8 mouse cellular contexts compared by ENCODE assay signal in the genomic region with DNA sequence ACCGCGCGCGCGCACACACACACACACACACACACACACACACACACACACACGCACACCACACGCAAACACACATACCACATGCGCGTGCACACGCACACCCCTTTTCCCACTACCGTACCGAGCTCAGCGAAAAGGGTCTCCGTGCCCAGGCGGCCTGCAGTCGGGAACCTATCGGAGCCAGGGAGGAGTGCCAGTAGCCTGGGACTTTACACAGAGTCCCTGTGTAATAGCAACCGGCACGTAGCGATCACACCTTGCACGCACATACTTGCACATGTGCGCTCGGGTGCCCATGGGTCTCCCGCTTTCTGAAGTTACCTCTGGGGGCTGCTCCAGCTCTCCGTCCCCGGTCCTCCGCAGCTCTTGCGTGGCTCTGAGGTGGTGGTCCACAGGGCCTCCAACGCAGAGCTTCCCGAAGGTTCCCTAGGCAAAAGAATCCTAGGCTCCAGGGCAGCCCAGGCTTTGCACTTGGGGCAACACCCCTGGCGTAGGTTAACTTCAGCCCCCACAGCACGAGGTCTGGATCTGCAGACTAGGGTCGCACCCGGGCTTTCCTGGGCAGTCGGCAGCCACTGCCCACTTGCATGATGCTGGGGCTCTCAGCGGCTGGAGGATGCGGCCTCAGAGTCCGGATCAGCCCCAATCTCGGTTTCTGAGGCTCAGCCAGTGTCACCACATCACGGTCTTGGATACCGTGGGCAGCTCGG. TPM values are rescaled to one million over a fixed set of nuclear protein-coding genes. Genes with fewer than 3 reads are reported as not detected.
DNase-seq lines count a peak whose midpoint lies in the region; ATAC-seq and TF ChIP-seq lines count a peak whose summit lies in the region.

No protein-coding gene starts in this region.

- no peak overlapping the region for H3K27ac ChIP-seq in heart, embryonic 11.5 days (ENCODE audit: low read depth, low read length)
- no peak overlapping the region for H3K27ac ChIP-seq in ES-Bruce4 (ENCODE audit: insufficient read depth, low read length)
- no peak overlapping the region for H3K27ac ChIP-seq in embryonic facial prominence, embryonic 12.5 days
- peak overlapping the region; percentile 48 for H3K27ac ChIP-seq in limb, embryonic 10.5 days

- H3K9ac ChIP-seq in heart, embryonic 11.5 days (ENCODE audit: low read depth, low read length), result peak overlapping the region; percentile 29; the same call in 1 of the 2 replicates
- H3K9ac ChIP-seq in ES-Bruce4 (ENCODE audit: low read depth, poor library complexity, severe bottlenecking), result no peak overlapping the region
- H3K9ac ChIP-seq in embryonic facial prominence, embryonic 12.5 days, result peak overlapping the region; percentile 47

- no peaks in the 10 kb centered on the region for H3K36me3 ChIP-seq in heart, embryonic 11.5 days (ENCODE audit: control insufficient read depth, insufficient read depth, low read length)
- no peaks in the 10 kb centered on the region for H3K36me3 ChIP-seq in ES-Bruce4 (ENCODE audit: control insufficient read depth, insufficient read depth, low read length, poor library complexity, severe bottlenecking)
- no peaks in the 10 kb centered on the region for H3K36me3 ChIP-seq in embryonic facial prominence, embryonic 12.5 days
- H3K36me3 ChIP-seq in limb, embryonic 10.5 days, result no peaks in the 10 kb centered on the region

- no peak for DNase-seq in heart, postnatal 14 days
- peak; percentile 52 for DNase-seq in limb, embryonic 10.5 days (ENCODE audit: low spot score)
- DNase-seq in retina, postnatal 1 day, result peak; percentile 45
- no peak for DNase-seq in adrenal gland, postnatal 14 days
- DNase-seq in spleen, adult 18-20 months, result no peak

- intact Hi-C loops in heart, postnatal 14 days (cut with DNase I), result no loop called here

- H3K9me3 ChIP-seq in heart, embryonic 11.5 days (replicated peaks; ENCODE audit: control insufficient read depth, low read length), result no peaks in the 10 kb centered on the region
- H3K9me3 ChIP-seq in ES-Bruce4 (replicated peaks; ENCODE audit: control insufficient read depth, insufficient read depth, low read length, poor library complexity, severe bottlenecking), result no peaks in the 10 kb centered on the region
- H3K9me3 ChIP-seq in embryonic facial prominence, embryonic 12.5 days, result no peaks in the 10 kb centered on the region
- H3K9me3 ChIP-seq in limb, embryonic 10.5 days (replicated peaks), result no peaks in the 10 kb centered on the region

- no peak for TF ChIP-seq POLR2A in ES-Bruce4 (IDR thresholded peaks at IDR 0.05; ENCODE audit: insufficient read depth, low read length)

- H3K27me3 ChIP-seq in heart, embryonic 11.5 days (ENCODE audit: control insufficient read depth, insufficient read depth, low read length), result peaks cover 43% of the 10 kb centered on the region
- H3K27me3 ChIP-seq in ES-Bruce4 (ENCODE audit: control insufficient read depth, insufficient read depth, low read length, poor library complexity, severe bottlenecking), result 0 out of 2 replicates have a peak, but pooled peaks cover 4% of the 10 kb centered on the region
- peaks cover 47% of the 10 kb centered on the region for H3K27me3 ChIP-seq in embryonic facial prominence, embryonic 12.5 days
- H3K27me3 ChIP-seq in limb, embryonic 10.5 days (ENCODE audit: low read depth, poor library complexity, severe bottlenecking), result peaks cover 61% of the 10 kb centered on the region

- TF ChIP-seq EP300 in ES-Bruce4 (IDR thresholded peaks at IDR 0.05; ENCODE audit: insufficient read depth, low read depth, low read length), result no peak

- H3K4me3 ChIP-seq in heart, embryonic 11.5 days (ENCODE audit: low read depth, low read length), result peak overlapping the region; percentile 48
- peak overlapping the region; percentile 21 for H3K4me3 ChIP-seq in ES-Bruce4 (ENCODE audit: low read depth, low read length)
- H3K4me3 ChIP-seq in embryonic facial prominence, embryonic 12.5 days, result peak overlapping the region; percentile 45
- peak overlapping the region; percentile 62 for H3K4me3 ChIP-seq in limb, embryonic 10.5 days

- no peak for TF ChIP-seq CTCF in ES-Bruce4 (IDR thresholded peaks at IDR 0.05; ENCODE audit: low read depth, low read length)

- H3K4me1 ChIP-seq in heart, embryonic 11.5 days (ENCODE audit: control insufficient read depth, insufficient read depth, low read length), result peaks cover 9% of the 10 kb centered on the region
- H3K4me1 ChIP-seq in ES-Bruce4 (ENCODE audit: control insufficient read depth, insufficient read depth, low read length), result no peaks in the 10 kb centered on the region
- H3K4me1 ChIP-seq in embryonic facial prominence, embryonic 12.5 days, result peaks cover 5% of the 10 kb centered on the region; the same call in 1 of the 2 replicates
- H3K4me1 ChIP-seq in limb, embryonic 10.5 days, result peaks cover 23% of the 10 kb centered on the region

- WGBS in heart, embryonic 11.5 days (ENCODE audit: insufficient replicate concordance), result 1% methylated on average over 42 of the region's 42 CpGs
- under 1% methylated on average over 42 of the region's 42 CpGs for WGBS in embryonic facial prominence, embryonic 12.5 days
- under 1% methylated on average over 42 of the region's 42 CpGs for WGBS in limb, embryonic 10.5 days

- ATAC-seq in heart, embryonic 11.5 days (replicated peaks; ENCODE audit: insufficient number of reproducible peaks, low FRiP score, low TSS enrichment), result peak; percentile 63
- ATAC-seq in embryonic facial prominence, embryonic 12.5 days (ENCODE audit: insufficient number of reproducible peaks, insufficient read depth, low FRiP score, low TSS enrichment), result 0 out of 2 replicates have a peak, but pooled peaks have one; percentile 17

- H3K4me2 ChIP-seq in heart, embryonic 11.5 days, result peak overlapping the region; percentile 86
- H3K4me2 ChIP-seq in embryonic facial prominence, embryonic 12.5 days (replicated peaks), result peak overlapping the region; percentile 94

RNA-seq across cellular contexts. Expression of a gene that starts 0.5 kb away (rescaled TPM):
- 0.07 TPM in 2 replicates for polyA plus RNA-seq in heart, embryonic 11.5 days (2014; fragmentation: Nextera tagmentation; extraction: Ambion mirVana)
- under 1 TPM in 1 of 2 experiments, not detected in 1; 0.14 TPM for total RNA-seq in heart, postnatal 14 days (2021)
- 0.10 and 0.12 TPM in 2 replicates for polyA plus RNA-seq in ES-Bruce4 (2011; ENCODE audit: insufficient read depth, insufficient read length, low read depth, missing spikeins)
- 0.06 and 0.19 TPM in 2 replicates for polyA plus RNA-seq in embryonic facial prominence, embryonic 12.5 days (2016; fragmentation: Nextera tagmentation; extraction: Ambion mirVana)
- polyA plus RNA-seq in limb, embryonic 10.5 days (2016; fragmentation: Nextera tagmentation; extraction: Ambion mirVana), result 0.25 and 0.26 TPM in 2 replicates
- 0.11 and 0.26 TPM in 2 replicates for total RNA-seq in adrenal gland, postnatal 14 days (2021)

Comparison
In these comparisons a context has a peak if more than half of its experiments do, and no peak if none do; other contexts are left out.
1. DNase-seq: peak in limb, embryonic 10.5 days (single experiment) and retina, postnatal 1 day (single experiment); none in heart, postnatal 14 days (0 of 2), adrenal gland, postnatal 14 days (single experiment) and spleen, adult 18-20 months (0 of 2).
2. Peak in every context shown above with its lines, with median percentiles within 50 percentile points of each other: H3K4me3 ChIP-seq.